Mouse (Mus musculus) stomach, embryonic 16.5 days (tissue): ENCODE data around the gene Atrn. TPM values are rescaled to one million over a fixed set of nuclear protein-coding genes. Genes with fewer than 3 reads are reported as not detected.

Experiments
- ATAC-seq: fragments of 200-750 bp; cut with Nextera tagmentation; 2 replicates; pipeline ENCODE4 v1.8.0; 2017; ENCODE audit warnings: moderate number of reproducible peaks, moderate TSS enrichment; ENCODE audit not compliant: insufficient read depth, low FRiP score
- H3K27ac ChIP-seq: fragments of 300-500 bp; sonication (generic); 2 replicates; pipeline ENCODE4 v1.5.1; 2014; ENCODE audit warnings: low read length
- H3K27me3 ChIP-seq: fragments of 300-500 bp; sonication (generic); 2 replicates; pipeline ENCODE4 v1.6.1; 2014; ENCODE audit warnings: low read length, control low read depth, mixed read lengths; ENCODE audit not compliant: control insufficient read depth, insufficient read depth
- H3K36me3 ChIP-seq: fragments of 300-500 bp; sonication (generic); 2 replicates; pipeline ENCODE4 v1.6.1; 2014; ENCODE audit warnings: low read length; ENCODE audit not compliant: control insufficient read depth, insufficient read depth
- H3K4me1 ChIP-seq: fragments of 300-500 bp; sonication (generic); 2 replicates; pipeline ENCODE4 v1.6.1; 2014; ENCODE audit warnings: low read length, control low read depth, mixed read lengths; ENCODE audit not compliant: control insufficient read depth, insufficient read depth
- H3K4me2 ChIP-seq: fragments of 300-500 bp; sonication (generic); 2 replicates; pipeline ENCODE4 v1.6.1; 2014; ENCODE audit warnings: low read depth, low read length, mixed read lengths
- H3K4me3 ChIP-seq: fragments of 300-500 bp; sonication (generic); replicated peaks from 2 replicates; pipeline ENCODE4 v1.5.1; 2014; ENCODE audit warnings: mild to moderate bottlenecking, low read length
- H3K9ac ChIP-seq: fragments of 300-500 bp; sonication (generic); 2 replicates; pipeline ENCODE4 v1.6.1; 2014; ENCODE audit warnings: low read length
- H3K9me3 ChIP-seq: fragments of 300-500 bp; sonication (generic); replicated peaks from 2 replicates; pipeline ENCODE4 v1.6.1; 2016; ENCODE audit warnings: low read length, control low read depth; ENCODE audit not compliant: control insufficient read depth
- WGBS: fragments of 180-500 bp; shearing (Covaris S2); extraction: QIAGEN DNeasy Blood & Tissue Kit; methylation state at CpG from one replicate; pipeline ENCODE4 v1.1.7; 2014; 5-methylcytosine and 5-hydroxymethylcytosine counted together
- polyA plus RNA-seq: library from polyadenylated mRNA; unstranded; fragments of >200 nt; fragmentation: Nextera tagmentation; extraction: Ambion mirVana; gene quantifications from 2 replicates; pipeline ENCODE4 v1.2.1, GENCODE M21; 2015

Gene Atrn
- polyA plus RNA-seq, 1 experiment from 2014 or later: 5.5 TPM

DNA sequence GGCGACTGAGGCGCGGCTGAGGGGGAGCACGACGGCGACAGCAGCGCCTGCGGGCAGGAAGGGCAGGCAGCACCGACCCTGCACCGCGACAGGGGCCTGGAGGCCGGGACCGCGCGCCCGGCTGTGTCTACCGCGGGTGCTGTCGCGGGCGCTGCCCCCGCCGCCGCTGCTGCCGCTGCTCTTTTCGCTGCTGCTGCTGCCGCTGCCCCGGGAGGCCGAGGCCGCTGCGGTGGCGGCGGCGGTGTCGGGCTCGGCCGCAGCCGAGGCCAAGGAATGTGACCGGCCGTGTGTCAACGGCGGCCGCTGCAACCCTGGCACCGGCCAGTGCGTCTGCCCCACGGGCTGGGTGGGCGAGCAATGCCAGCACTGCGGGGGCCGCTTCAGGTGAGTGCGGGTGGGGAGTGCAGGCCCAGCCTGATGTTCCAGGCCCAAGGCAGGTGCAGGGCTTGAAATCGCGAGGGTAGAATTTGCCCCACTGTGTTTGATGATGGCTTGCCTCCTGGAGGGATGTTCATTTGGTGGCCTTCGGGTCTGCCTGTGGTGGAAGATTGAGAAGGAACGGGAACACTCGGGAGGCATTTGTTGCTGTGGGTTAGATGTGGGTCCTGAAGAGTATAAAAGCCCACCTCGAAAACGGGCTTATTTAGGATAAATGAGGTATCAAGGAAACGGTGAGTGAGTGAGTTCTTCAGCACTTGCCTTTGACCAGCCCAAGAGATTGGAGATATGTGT is 455 bp downstream of the Atrn start:
- peak overlapping the region; percentile 96 for H3K9ac ChIP-seq
- WGBS: under 1% methylated on average over 55 of the region's 58 CpGs
- H3K4me1 ChIP-seq: peaks cover 15% of the 10 kb centered on the region
- no peaks in the 10 kb centered on the region for H3K36me3 ChIP-seq
- peak overlapping the region; percentile 61 for H3K27ac ChIP-seq
- H3K27me3 ChIP-seq: no peaks in the 10 kb centered on the region
- H3K4me3 ChIP-seq: peak overlapping the region; percentile 99
- peak overlapping the region; percentile 63 for H3K4me2 ChIP-seq
- peak; percentile 22 for ATAC-seq
- no peaks in the 10 kb centered on the region for H3K9me3 ChIP-seq

DNA sequence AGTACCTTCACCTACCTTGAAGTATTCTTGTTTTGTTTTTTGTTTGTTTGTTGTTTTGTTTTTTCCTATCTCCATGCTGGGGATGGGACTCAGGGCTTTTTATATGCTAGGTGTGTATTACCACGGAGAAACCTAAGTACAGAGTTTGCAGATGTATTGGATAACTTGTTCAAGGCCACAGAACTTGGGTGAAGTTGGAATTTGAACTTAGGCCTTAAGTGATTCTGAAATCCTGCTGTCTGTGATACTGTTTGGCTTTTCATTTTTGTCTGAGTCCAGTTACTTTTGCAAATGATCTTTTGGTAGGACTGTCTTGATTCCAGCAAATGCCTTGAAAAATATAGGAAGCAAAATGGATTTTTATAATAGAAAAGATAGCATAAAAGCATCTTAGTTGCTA is 5.4 kb downstream of the Atrn start:
- no peak overlapping the region for H3K9ac ChIP-seq
- ATAC-seq: no peak
- H3K36me3 ChIP-seq: no peaks in the 10 kb centered on the region
- no peaks in the 10 kb centered on the region for H3K9me3 ChIP-seq
- H3K4me2 ChIP-seq: no peak overlapping the region
- H3K4me3 ChIP-seq: no peak overlapping the region
- peaks cover 7% of the 10 kb centered on the region for H3K4me1 ChIP-seq
- WGBS: 80% methylated on average over 1 of the region's 1 CpGs
- H3K27ac ChIP-seq: no peak overlapping the region
- no peaks in the 10 kb centered on the region for H3K27me3 ChIP-seq

DNA sequence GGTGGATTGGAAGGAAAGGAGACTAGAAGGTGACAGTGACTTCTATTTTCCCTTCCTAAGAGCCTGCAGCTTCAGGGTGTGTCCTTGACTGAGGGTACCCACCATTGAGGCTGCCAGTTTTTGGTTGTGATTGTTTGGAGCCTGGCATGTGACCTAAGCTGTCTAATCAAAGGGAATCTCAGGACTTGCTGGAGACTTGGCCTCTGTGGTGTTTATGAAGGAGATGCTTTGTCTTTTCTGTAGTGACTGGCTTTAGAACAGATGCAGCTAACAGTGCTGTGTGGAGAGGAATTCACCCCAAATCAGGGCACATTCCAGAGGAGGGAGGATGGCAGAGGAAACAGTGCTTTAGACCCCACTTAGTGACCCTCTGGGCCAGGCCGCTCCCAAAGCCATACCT is 8.6 kb downstream of the Atrn start:
- H3K9me3 ChIP-seq: no peaks in the 10 kb centered on the region
- ATAC-seq: no peak
- 78% methylated on average over 1 of the region's 1 CpGs for WGBS
- no peak overlapping the region for H3K4me2 ChIP-seq
- H3K27me3 ChIP-seq: no peaks in the 10 kb centered on the region
- no peaks in the 10 kb centered on the region for H3K36me3 ChIP-seq
- H3K4me1 ChIP-seq: no peaks in the 10 kb centered on the region
- no peak overlapping the region for H3K4me3 ChIP-seq
- no peak overlapping the region for H3K9ac ChIP-seq
- H3K27ac ChIP-seq: no peak overlapping the region

DNA sequence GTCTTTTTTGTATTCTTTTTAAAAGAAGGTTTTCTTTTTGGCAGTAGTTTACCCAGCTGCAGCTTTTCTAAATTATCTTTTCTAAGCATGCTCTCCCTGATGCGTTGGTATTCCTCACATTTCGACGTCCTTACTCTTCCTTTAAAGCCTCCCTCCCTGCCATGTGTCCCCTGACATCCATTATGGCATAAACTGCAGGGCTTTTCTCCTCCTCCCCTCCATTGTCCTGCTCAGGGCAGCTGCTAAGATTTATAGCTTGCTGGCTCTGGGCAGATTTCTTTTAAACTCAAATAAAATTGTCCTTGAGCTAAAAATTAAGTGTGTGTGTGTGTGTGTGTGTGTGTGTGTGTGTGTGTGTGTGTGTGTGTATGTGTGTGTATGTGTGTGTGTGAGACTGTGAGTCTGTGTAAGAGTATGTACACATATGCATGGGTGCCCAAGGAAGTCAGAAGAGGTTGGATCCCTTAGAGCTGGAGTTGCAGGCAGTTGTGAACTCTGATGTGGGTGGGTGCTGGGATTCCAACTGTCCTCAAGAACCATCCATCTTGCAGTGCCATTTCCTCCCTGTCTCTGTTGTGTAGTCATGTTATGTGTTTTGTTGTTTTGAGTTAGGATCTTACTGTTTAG is 10.3 kb downstream of the Atrn start:
- no peaks in the 10 kb centered on the region for H3K36me3 ChIP-seq

DNA sequence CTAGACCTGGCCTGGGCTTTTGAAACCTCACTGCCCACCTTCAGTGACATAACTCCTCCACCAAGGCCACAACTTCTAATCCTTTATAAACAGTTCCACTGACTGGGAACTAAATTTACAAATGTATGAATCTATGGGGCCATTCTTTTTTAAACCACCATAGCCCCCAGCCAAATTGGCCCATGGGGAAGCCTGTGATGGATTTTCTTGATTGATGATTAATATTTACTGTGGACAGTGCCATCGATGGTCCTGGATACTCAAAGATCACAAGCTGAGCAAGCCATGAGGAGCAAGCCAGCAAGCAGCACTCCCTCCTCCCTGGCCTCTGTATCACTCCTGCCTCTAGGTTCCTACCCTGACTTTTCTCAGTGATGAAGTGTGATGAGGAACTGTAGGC is 11.4 kb downstream of the Atrn start:
- Histone ChIP-seq H3K27me3 (no peaks in the 10 kb centered on the region), H3K9ac (no peak overlapping the region), H3K4me1 (no peaks in the 10 kb centered on the region), H3K36me3 (no peaks in the 10 kb centered on the region), H3K27ac (no peak overlapping the region), H3K9me3 (no peaks in the 10 kb centered on the region), H3K4me2 (no peak overlapping the region), H3K4me3 (no peak overlapping the region)
- no peak for ATAC-seq
- WGBS: 85% methylated on average over 1 of the region's 1 CpGs

More for the DNA sequence above, 10.3 kb downstream of the Atrn start:
- Histone ChIP-seq H3K27me3 (no peaks in the 10 kb centered on the region), H3K4me2 (no peak overlapping the region), H3K4me3 (no peak overlapping the region), H3K4me1 (no peaks in the 10 kb centered on the region), H3K9ac (no peak overlapping the region), H3K27ac (no peak overlapping the region), H3K9me3 (no peaks in the 10 kb centered on the region)
- ATAC-seq: no peak
- 44% methylated on average over 3 of the region's 3 CpGs for WGBS

DNA sequence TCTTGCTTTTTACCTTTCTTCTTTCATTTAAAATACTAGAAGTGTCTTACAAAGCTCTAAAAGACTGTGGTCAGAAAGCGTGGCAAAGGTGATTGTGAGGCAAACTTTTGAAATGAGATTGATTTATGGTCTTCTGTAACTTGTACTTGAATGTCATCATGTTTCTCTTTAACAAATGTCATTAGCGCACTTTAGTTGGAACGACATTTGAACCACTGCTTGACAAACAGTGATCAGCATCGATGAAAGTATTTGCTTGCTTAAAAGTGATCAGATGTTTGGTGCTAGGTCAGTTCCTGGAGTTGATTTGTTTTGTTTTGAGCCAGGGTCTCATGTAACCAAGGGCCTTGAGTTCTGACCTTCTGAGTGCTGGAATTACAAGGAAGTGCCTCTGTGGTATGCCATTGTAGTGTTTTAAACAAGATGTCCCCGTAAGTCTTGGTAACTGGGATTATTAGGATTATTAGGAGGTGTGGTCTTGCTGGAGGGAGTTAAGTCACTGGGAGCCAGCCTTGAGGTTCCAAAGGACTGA is 12.8 kb downstream of the Atrn start:
- Histone ChIP-seq H3K9ac (no peak overlapping the region), H3K4me3 (no peak overlapping the region), H3K27ac (no peak overlapping the region), H3K27me3 (no peaks in the 10 kb centered on the region), H3K36me3 (no peaks in the 10 kb centered on the region), H3K4me1 (no peaks in the 10 kb centered on the region), H3K4me2 (no peak overlapping the region), H3K9me3 (no peaks in the 10 kb centered on the region)
- no peak for ATAC-seq
- WGBS: 60% methylated on average over 5 of the region's 5 CpGs

DNA sequence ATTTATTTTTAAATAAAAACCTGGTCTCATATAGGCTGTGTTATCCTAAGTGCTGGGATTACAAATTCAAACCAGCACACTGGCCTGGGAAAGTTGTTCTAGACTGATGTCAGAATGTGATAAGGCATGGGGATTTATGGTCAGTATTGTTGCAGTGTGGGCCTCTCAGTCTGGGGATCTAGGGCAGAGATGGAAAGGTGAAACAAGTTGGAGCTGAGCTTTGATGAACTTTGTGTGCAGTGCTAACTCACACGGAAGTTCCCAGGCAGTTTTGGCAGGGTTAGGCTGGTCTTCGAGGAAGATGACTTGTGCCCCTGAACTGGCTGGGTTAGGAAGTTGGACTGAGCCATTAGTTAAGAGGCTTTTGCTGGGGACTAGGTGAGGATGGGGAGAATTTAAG is 18.7 kb downstream of the Atrn start:
- Histone ChIP-seq H3K36me3 (no peaks in the 10 kb centered on the region), H3K4me2 (no peak overlapping the region), H3K9me3 (no peaks in the 10 kb centered on the region), H3K27ac (no peak overlapping the region), H3K9ac (no peak overlapping the region), H3K27me3 (no peaks in the 10 kb centered on the region), H3K4me3 (no peak overlapping the region), H3K4me1 (no peaks in the 10 kb centered on the region)
- WGBS: 60% methylated on average over 2 of the region's 2 CpGs
- ATAC-seq: no peak

DNA sequence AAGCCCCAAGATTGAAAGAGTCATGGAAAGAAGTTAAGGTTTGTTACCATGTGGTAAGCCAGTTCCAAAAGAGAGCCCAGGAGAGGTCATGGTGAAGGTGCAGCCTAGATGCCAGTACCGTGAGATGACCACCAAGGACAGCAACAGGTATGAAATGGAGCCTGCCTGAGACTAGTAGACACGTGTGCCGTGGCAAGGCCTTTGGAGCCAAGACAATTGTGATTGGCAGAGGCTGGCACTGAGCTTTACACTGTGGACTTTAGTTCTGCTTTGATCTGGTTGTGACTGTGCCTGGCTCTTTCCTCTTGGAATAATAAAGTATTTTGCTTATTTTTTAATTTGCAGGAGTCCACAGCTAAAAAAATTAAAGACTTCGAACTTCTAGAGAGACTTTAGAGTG is 21.7 kb downstream of the Atrn start:
- ATAC-seq: no peak
- Histone ChIP-seq H3K4me2 (no peak overlapping the region), H3K27ac (no peak overlapping the region), H3K4me1 (no peaks in the 10 kb centered on the region), H3K27me3 (no peaks in the 10 kb centered on the region), H3K9ac (no peak overlapping the region), H3K9me3 (no peaks in the 10 kb centered on the region), H3K4me3 (no peak overlapping the region), H3K36me3 (no peaks in the 10 kb centered on the region)
- 72% methylated on average over 4 of the region's 4 CpGs for WGBS

DNA sequence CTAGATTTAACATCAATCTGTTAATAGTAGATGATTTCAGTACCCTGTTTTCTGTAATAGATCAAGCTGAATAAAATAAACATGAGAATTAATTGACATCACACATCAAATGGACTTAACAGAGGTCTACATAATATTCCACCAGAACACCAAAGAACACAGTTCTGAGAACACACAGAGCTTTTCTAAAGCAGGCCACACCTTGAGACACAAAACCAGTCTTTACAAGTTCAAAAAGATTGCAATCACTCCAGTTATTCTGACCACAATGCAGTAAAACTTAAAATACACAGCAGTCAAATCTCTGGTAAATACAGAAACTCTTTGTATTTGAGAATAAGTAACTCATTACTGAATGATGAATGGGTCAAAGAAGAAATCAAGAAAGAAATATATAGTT is 22.2 kb downstream of the Atrn start:
- Histone ChIP-seq H3K9ac (no peak overlapping the region), H3K4me1 (no peaks in the 10 kb centered on the region), H3K27ac (no peak overlapping the region), H3K36me3 (no peaks in the 10 kb centered on the region), H3K4me3 (no peak overlapping the region), H3K27me3 (no peaks in the 10 kb centered on the region), H3K9me3 (no peaks in the 10 kb centered on the region), H3K4me2 (no peak overlapping the region)
- no peak; the same call in 1 of the 2 replicates for ATAC-seq
